Comparison of ENCODE assay signal across 22 mouse cellular contexts in the genomic region with DNA sequence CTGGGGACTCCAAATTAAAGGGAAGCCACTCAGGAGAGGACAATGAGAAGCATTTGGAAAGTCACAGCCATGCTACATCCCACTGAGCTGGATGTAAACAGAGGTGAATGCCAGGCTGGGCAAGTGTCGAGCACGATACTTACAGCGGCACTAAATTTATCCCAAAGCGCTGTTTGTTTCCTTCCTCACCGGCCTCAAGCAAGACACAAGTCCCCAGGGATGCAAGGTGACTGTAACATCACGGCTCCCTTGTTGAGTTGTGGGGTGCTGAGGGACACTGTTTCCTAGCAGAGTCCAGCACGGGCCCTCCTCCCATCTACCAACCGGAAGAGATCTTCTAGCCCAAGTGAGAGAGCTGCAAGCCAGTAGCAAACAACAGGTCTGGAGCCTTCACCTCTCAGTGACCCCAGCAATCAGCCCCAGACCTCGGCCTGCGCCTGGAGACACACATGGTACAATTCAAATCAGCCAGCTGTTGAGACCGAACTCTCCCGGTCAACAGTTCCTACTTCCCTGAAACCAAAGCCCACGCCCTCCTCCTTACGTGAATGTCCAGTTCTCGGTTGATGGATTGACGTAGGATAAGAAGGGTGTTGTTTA. TPM values are rescaled to one million over a fixed set of nuclear protein-coding genes. Genes with fewer than 3 reads are reported as not detected.
DNase-seq lines count a peak whose midpoint lies in the region; ATAC-seq and TF ChIP-seq lines count a peak whose summit lies in the region.
"Had no signal": no experiment of that assay in that cellular context is flagged by ENCODE, and none has a peak within 500 bp of the region (broad histone marks: within the 10 kb centered on the region; RNA-seq: fewer than 3 reads in every experiment).

No protein-coding gene starts in this region.

- H3K4me3 ChIP-seq in hindbrain, embryonic 10.5 days, result no peak overlapping the region
- no peak overlapping the region for H3K4me3 ChIP-seq in hindbrain, embryonic 16.5 days (ENCODE audit: low read length)
- H3K4me3 ChIP-seq in CH12.LX (replicated peaks in 1 of 3; ENCODE audit: low read depth in 2 of 3, low read length in 2 of 3, poor library complexity in 1 of 3), result peak overlapping the region in 2 of 3 experiments; percentile 1 to 10
- H3K4me3 ChIP-seq in lung, postnatal 0 days (ENCODE audit: low read depth, low read length), result no peak overlapping the region
- H3K4me3 ChIP-seq: heart, embryonic 10.5 days; kidney, embryonic 15.5 days; liver, embryonic 13.5 days; midbrain, embryonic 12.5 days had no signal

- no peak for TF ChIP-seq RAD21 in CH12.LX (IDR thresholded peaks at IDR 0.05; ENCODE audit: low read depth, low read length)

- no peak overlapping the region for H3K27ac ChIP-seq in hindbrain, embryonic 10.5 days
- no peak overlapping the region for H3K27ac ChIP-seq in hindbrain, embryonic 16.5 days (ENCODE audit: low read depth, low read length)
- H3K27ac ChIP-seq in CH12.LX (ENCODE audit: insufficient read depth, low read depth), result peak overlapping the region; percentile 77
- no peak overlapping the region for H3K27ac ChIP-seq in lung, postnatal 0 days (ENCODE audit: low read length)
- H3K27ac ChIP-seq: heart, embryonic 10.5 days; hindbrain, postnatal 0 days; kidney, embryonic 15.5 days; liver, embryonic 13.5 days; midbrain, embryonic 12.5 days had no signal

- TF ChIP-seq CTCF in CH12.LX (conservative IDR thresholded peaks at IDR 0.05 in 1 of 2, IDR thresholded peaks at IDR 0.05 in 1 of 2; ENCODE audit: low read depth in 2 of 2, low read length in 2 of 2), result no peak
- no peak for TF ChIP-seq CTCF in lung, postnatal 0 days (IDR thresholded peaks at IDR 0.05)

- DNase-seq in hindbrain, embryonic 10.5 days (ENCODE audit: low spot score), result peak; percentile 43
- DNase-seq in CH12.LX (ENCODE audit: extremely low read depth), result peak; percentile 71
- peak; percentile 80 for DNase-seq in embryo, embryonic 10.5 days (ENCODE audit: low spot score)
- peak; percentile 45 for DNase-seq in mesoderm, embryonic 11.5 days (ENCODE audit: low read depth, low spot score)
- no peak for DNase-seq in c-Kit-positive CD71-positive TER-119-positive erythroid progenitor cells, embryonic 14.5 days (ENCODE audit: low spot score)
- DNase-seq in layer of hippocampus, adult 18-20 months (ENCODE audit: low spot score in 2 of 2), result no peak
- DNase-seq in lung, postnatal 0 days (ENCODE audit: low spot score), result no peak
- DNase-seq: gastrocnemius, postnatal 25 days; liver, embryonic 13.5 days; right cerebral cortex, adult 18-20 months; spleen, adult 18-20 months; thymus, postnatal 36 days had no signal

- dilution Hi-C loops in CH12.LX (cut with MboI; ENCODE audit: extremely low pct_ligation_motif_present, extremely low pct_unique_long_range_greater_than_20kb, low sequenced_read_pairs), result no loop called here

- 60% methylated on average over 16 of the region's 16 CpGs for WGBS in hindbrain, embryonic 10.5 days
- WGBS in hindbrain, embryonic 16.5 days, result 65% methylated on average over 16 of the region's 16 CpGs
- 26% methylated on average over 16 of the region's 16 CpGs for WGBS in lung, postnatal 0 days

- H3K9me3 ChIP-seq in hindbrain, embryonic 10.5 days, result no peaks in the 10 kb centered on the region
- H3K9me3 ChIP-seq in hindbrain, embryonic 16.5 days (ENCODE audit: control insufficient read depth, low read length), result no peaks in the 10 kb centered on the region
- H3K9me3 ChIP-seq in CH12.LX (replicated peaks; ENCODE audit: low read length), result peaks cover 3% of the 10 kb centered on the region
- no peaks in the 10 kb centered on the region for H3K9me3 ChIP-seq in lung, postnatal 0 days (ENCODE audit: low read length)
- H3K9me3 ChIP-seq: heart, embryonic 10.5 days; kidney, embryonic 15.5 days; liver, embryonic 13.5 days; midbrain, embryonic 12.5 days had no signal

- in situ Hi-C loops in CH12.LX (cut with MboI; ENCODE audit: low pct_ligation_motif_present, low pct_unique_long_range_greater_than_20kb, low sequenced_read_pairs), result loop anchor here (5.0 kb wide), 1 partner anchor 43 kb away; no protein-coding TSS in a partner anchor

- no peak for ATAC-seq in hindbrain, embryonic 16.5 days
- ATAC-seq in lung, postnatal 0 days, result no peak
- ATAC-seq: forebrain, embryonic 14.5 days; hindbrain, postnatal 0 days had no signal

- H3K27me3 ChIP-seq in hindbrain, embryonic 10.5 days (ENCODE audit: insufficient read depth, poor library complexity, severe bottlenecking), result no peaks in the 10 kb centered on the region
- no peaks in the 10 kb centered on the region for H3K27me3 ChIP-seq in hindbrain, embryonic 16.5 days (replicated peaks; ENCODE audit: control insufficient read depth, insufficient read depth, low read length)
- no peaks in the 10 kb centered on the region for H3K27me3 ChIP-seq in CH12.LX (replicated peaks)
- no peaks in the 10 kb centered on the region for H3K27me3 ChIP-seq in lung, postnatal 0 days (replicated peaks; ENCODE audit: insufficient read depth, low read length)
- H3K27me3 ChIP-seq: kidney, embryonic 15.5 days; liver, embryonic 13.5 days; midbrain, embryonic 12.5 days had no signal

- H3K36me3 ChIP-seq in hindbrain, embryonic 10.5 days, result no peaks in the 10 kb centered on the region
- H3K36me3 ChIP-seq in hindbrain, embryonic 16.5 days (ENCODE audit: control insufficient read depth, insufficient read depth, low read length), result no peaks in the 10 kb centered on the region
- no peaks in the 10 kb centered on the region for H3K36me3 ChIP-seq in CH12.LX (replicated peaks in 1 of 2; ENCODE audit: control insufficient read depth in 1 of 2, insufficient read depth in 1 of 2, low read length in 1 of 2)
- no peaks in the 10 kb centered on the region for H3K36me3 ChIP-seq in lung, postnatal 0 days (ENCODE audit: insufficient read depth, low read length)
- H3K36me3 ChIP-seq: heart, embryonic 10.5 days; kidney, embryonic 15.5 days; liver, embryonic 13.5 days; midbrain, embryonic 12.5 days had no signal

- H3K4me2 ChIP-seq in hindbrain, embryonic 16.5 days (ENCODE audit: low read length), result no peak overlapping the region
- H3K4me2 ChIP-seq in CH12.LX (ENCODE audit: insufficient read depth, low read depth, poor library complexity, severe bottlenecking), result peak overlapping the region; percentile 42
- H3K4me2 ChIP-seq in lung, postnatal 0 days (replicated peaks; ENCODE audit: low read depth, low read length), result no peak overlapping the region
- H3K4me2 ChIP-seq: kidney, embryonic 15.5 days; liver, embryonic 13.5 days; midbrain, embryonic 12.5 days had no signal

- no peaks in the 10 kb centered on the region for H3K79me2 ChIP-seq in CH12.LX (replicated peaks; ENCODE audit: control insufficient read depth, extremely low read depth, insufficient read depth, poor library complexity, severe bottlenecking)

- H3K4me1 ChIP-seq in hindbrain, embryonic 10.5 days (replicated peaks), result peaks cover 35% of the 10 kb centered on the region
- no peaks in the 10 kb centered on the region for H3K4me1 ChIP-seq in hindbrain, embryonic 16.5 days (ENCODE audit: control insufficient read depth, insufficient read depth, low read depth, low read length)
- H3K4me1 ChIP-seq in CH12.LX (ENCODE audit: control insufficient read depth in 1 of 2, insufficient read depth in 2 of 2), result peaks cover 46 to 85% of the 10 kb centered on the region in 2 experiments
- H3K4me1 ChIP-seq in lung, postnatal 0 days (ENCODE audit: insufficient read depth, low read depth, low read length), result no peaks in the 10 kb centered on the region
- H3K4me1 ChIP-seq: liver, embryonic 13.5 days; midbrain, embryonic 12.5 days had no signal

- peak; percentile 50; the same call in 1 of the 2 replicates for TF ChIP-seq EP300 in CH12.LX (IDR thresholded peaks at IDR 0.05; ENCODE audit: low read length)
- TF ChIP-seq EP300 in lung, postnatal 0 days (IDR thresholded peaks at IDR 0.05), result no peak

- no peak overlapping the region for H3K9ac ChIP-seq in hindbrain, embryonic 16.5 days (ENCODE audit: low read depth, low read length)
- H3K9ac ChIP-seq in CH12.LX (ENCODE audit: insufficient read depth, low read depth), result peak overlapping the region; percentile 24
- H3K9ac ChIP-seq in lung, postnatal 0 days (replicated peaks; ENCODE audit: low read depth), result no peak overlapping the region
- H3K9ac ChIP-seq: kidney, embryonic 15.5 days; liver, embryonic 13.5 days; midbrain, embryonic 12.5 days had no signal

- TF ChIP-seq POLR2A in CH12.LX (IDR thresholded peaks at IDR 0.05; ENCODE audit: low read depth, low read length), result peak; percentile 39; the same call in 1 of the 2 replicates

RNA-seq across cellular contexts. Expression of a gene that starts 8.1 kb away (rescaled TPM):
- polyA plus RNA-seq in hindbrain, embryonic 10.5 days (2016; fragmentation: Nextera tagmentation; extraction: Ambion mirVana), result 0.44 and 1.4 TPM in 2 replicates
- polyA plus RNA-seq in hindbrain, embryonic 16.5 days (2015; fragmentation: Nextera tagmentation; extraction: Ambion mirVana), result 0.89 and 1.3 TPM in 2 replicates
- 3.6 and 4.5 TPM in 2 replicates for total RNA-seq in CH12.LX (2012; rRNA removed)
- 2.0 and 2.2 TPM in 2 replicates for total RNA-seq in CH12.LX (2014; rRNA removed)
- polyA plus RNA-seq in CH12.LX (2012; ENCODE audit: insufficient read length, low read depth), result 2.2 and 2.3 TPM in 2 replicates
- 1 to 10 TPM; 3.7 to 4.2 TPM for total RNA-seq in layer of hippocampus, adult 18-20 months (2021)
- polyA plus RNA-seq in lung, postnatal 0 days (2015; fragmentation: Nextera tagmentation; extraction: Ambion mirVana), result 0.56 and 0.85 TPM in 2 replicates

RNA-seq across cellular contexts. Expression of a gene that starts 34.5 kb away (rescaled TPM):
- polyA plus RNA-seq in hindbrain, embryonic 10.5 days (2016; fragmentation: Nextera tagmentation; extraction: Ambion mirVana), result 0.11 TPM in 1 of 2 replicates, not detected in the other
- 0.29 and 0.32 TPM in 2 replicates for polyA plus RNA-seq in hindbrain, embryonic 16.5 days (2015; fragmentation: Nextera tagmentation; extraction: Ambion mirVana)
- total RNA-seq in CH12.LX (2012; rRNA removed) (35.3 and 36.1 TPM in 2 replicates), CH12.LX (2014; rRNA removed) (13.5 and 15.5 TPM in 2 replicates)
- polyA plus RNA-seq in CH12.LX (2012; ENCODE audit: insufficient read length, low read depth), result 36.9 and 38.9 TPM in 2 replicates
- total RNA-seq in layer of hippocampus, adult 18-20 months (2021), result under 1 TPM; 0.45 to 0.51 TPM
- polyA plus RNA-seq in lung, postnatal 0 days (2015; fragmentation: Nextera tagmentation; extraction: Ambion mirVana), result 12.7 and 13.1 TPM in 2 replicates
- total RNA-seq: gastrocnemius, postnatal 25 days; hindbrain, postnatal 0 days had no signal
- polyA plus RNA-seq: forebrain, embryonic 14.5 days had no signal

RNA-seq across cellular contexts. Expression of a gene that starts 37.4 kb away (rescaled TPM):
- not detected in 2 replicates for polyA plus RNA-seq in hindbrain, embryonic 10.5 days (2016; fragmentation: Nextera tagmentation; extraction: Ambion mirVana)
- polyA plus RNA-seq in hindbrain, embryonic 16.5 days (2015; fragmentation: Nextera tagmentation; extraction: Ambion mirVana), result 0.08 and 0.12 TPM in 2 replicates
- not detected in 2 replicates for total RNA-seq in CH12.LX (2012; rRNA removed)
- total RNA-seq in CH12.LX (2014; rRNA removed), result not detected in 2 replicates
- polyA plus RNA-seq in CH12.LX (2012; ENCODE audit: insufficient read length, low read depth), result not detected in 2 replicates
- total RNA-seq in layer of hippocampus, adult 18-20 months (2021), result not detected
- polyA plus RNA-seq in lung, postnatal 0 days (2015; fragmentation: Nextera tagmentation; extraction: Ambion mirVana), result 0.21 and 0.31 TPM in 2 replicates
- total RNA-seq: gastrocnemius, postnatal 25 days; hindbrain, postnatal 0 days; layer of hippocampus, postnatal 10 days; left cerebral cortex, postnatal 25 days had no signal
- polyA plus RNA-seq: forebrain, embryonic 14.5 days; kidney, embryonic 15.5 days; midbrain, embryonic 12.5 days had no signal

RNA-seq across cellular contexts. Expression of a gene that starts 51.1 kb away (rescaled TPM):
- not detected in 2 replicates for polyA plus RNA-seq in hindbrain, embryonic 10.5 days (2016; fragmentation: Nextera tagmentation; extraction: Ambion mirVana)
- not detected in 2 replicates for polyA plus RNA-seq in hindbrain, embryonic 16.5 days (2015; fragmentation: Nextera tagmentation; extraction: Ambion mirVana)
- total RNA-seq in CH12.LX (2012; rRNA removed) (0.17 and 0.42 TPM in 2 replicates), CH12.LX (2014; rRNA removed) (not detected in 2 replicates)
- polyA plus RNA-seq in CH12.LX (2012; ENCODE audit: insufficient read length, low read depth), result 0.37 TPM in 1 of 2 replicates, not detected in the other
- total RNA-seq in layer of hippocampus, adult 18-20 months (2021), result 1 to 10 TPM in 1 of 2 experiments, not detected in 1; 1.8 TPM
- not detected in 2 replicates for polyA plus RNA-seq in lung, postnatal 0 days (2015; fragmentation: Nextera tagmentation; extraction: Ambion mirVana)
- total RNA-seq: adrenal gland, postnatal 14 days; hindbrain, postnatal 0 days; layer of hippocampus, postnatal 10 days had no signal
- polyA plus RNA-seq: forebrain, embryonic 14.5 days; heart, embryonic 10.5 days; hindbrain, postnatal 0 days; kidney, embryonic 15.5 days; liver, embryonic 13.5 days; lung, embryonic 16.5 days; midbrain, embryonic 12.5 days had no signal

Comparison
In these comparisons a context has a peak if more than half of its experiments do, and no peak if none do; other contexts are left out.
1. DNase-seq: peak in hindbrain, embryonic 10.5 days (single experiment), CH12.LX (single experiment), embryo, embryonic 10.5 days (single experiment) and mesoderm, embryonic 11.5 days (single experiment); none in c-Kit-positive CD71-positive TER-119-positive erythroid progenitor cells, embryonic 14.5 days (single experiment), layer of hippocampus, adult 18-20 months (0 of 2) and lung, postnatal 0 days (single experiment).
2. H3K4me3 ChIP-seq: peak in CH12.LX (2 of 3); none in hindbrain, embryonic 10.5 days (single experiment), hindbrain, embryonic 16.5 days (single experiment) and lung, postnatal 0 days (single experiment).
3. RNA of a gene that starts 34.5 kb away (polyA plus RNA-seq): 36.9 to 38.9 TPM in CH12.LX and 12.7 to 13.1 TPM in lung, postnatal 0 days; 0.29 to 0.32 TPM in hindbrain, embryonic 16.5 days and 0.11 TPM in hindbrain, embryonic 10.5 days; every median in the first group is over 10 times any median in the second.